8 mouse cellular contexts compared by ENCODE assay signal in the genomic region with DNA sequence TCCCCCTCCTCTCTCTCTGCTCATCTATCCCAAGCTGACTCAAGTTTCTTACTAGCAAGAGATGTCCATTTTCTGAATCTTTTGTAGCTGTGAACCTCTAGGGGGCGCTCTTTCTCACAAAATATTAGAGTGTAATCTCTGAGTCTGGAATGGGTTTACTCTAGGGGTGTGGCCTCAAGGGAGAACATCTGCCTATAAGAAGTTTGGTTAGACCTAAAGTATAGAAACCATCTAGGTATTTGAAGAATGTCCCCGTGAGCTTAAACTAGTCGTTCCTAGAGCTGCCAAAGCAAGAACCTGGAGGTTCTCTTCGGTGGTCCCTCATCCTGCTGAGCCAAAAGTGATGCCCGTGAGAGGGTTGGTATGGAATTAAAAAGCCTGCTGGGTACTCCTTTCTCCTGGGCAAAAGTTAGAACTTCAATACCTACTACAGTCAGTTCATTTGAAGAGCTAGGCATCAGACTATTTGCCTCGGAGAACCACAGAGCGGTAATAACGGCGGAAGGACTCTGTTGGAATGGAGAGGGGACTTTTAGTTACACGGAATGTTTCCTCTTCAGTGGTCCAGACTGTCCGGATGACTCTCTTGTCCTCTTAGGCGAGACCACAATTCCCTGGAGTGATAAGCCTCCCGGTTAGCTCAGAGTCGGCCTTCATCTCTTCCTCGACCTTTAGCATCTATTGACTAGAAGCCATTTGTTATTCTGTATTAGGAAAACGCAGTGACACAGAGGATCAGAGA. TPM values are rescaled to one million over a fixed set of nuclear protein-coding genes. Genes with fewer than 3 reads are reported as not detected.
DNase-seq lines count a peak whose midpoint lies in the region.

No protein-coding gene starts in this region.

- H3K4me3 ChIP-seq in midbrain, embryonic 10.5 days = peak overlapping the region; percentile 60

- intact Hi-C loops in left cerebral cortex, postnatal 25 days (cut with DNase I) = loop anchor here (1.0 kb wide), 1 partner anchor 86 kb away; no protein-coding TSS in a partner anchor

- peaks cover 38% of the 10 kb centered on the region for H3K27me3 ChIP-seq in midbrain, embryonic 10.5 days (ENCODE audit: low read depth, poor library complexity, severe bottlenecking)
- no peaks in the 10 kb centered on the region for H3K27me3 ChIP-seq in splenic B cell, adult 2 months (ENCODE audit: control insufficient read depth, insufficient read depth, low read length, poor library complexity, severe bottlenecking)

- peak overlapping the region; percentile 57; the same call in 1 of the 2 replicates for H3K27ac ChIP-seq in midbrain, embryonic 10.5 days (replicated peaks)

- no peaks in the 10 kb centered on the region for H3K36me3 ChIP-seq in midbrain, embryonic 10.5 days
- no peaks in the 10 kb centered on the region for H3K36me3 ChIP-seq in splenic B cell, adult 2 months (ENCODE audit: control insufficient read depth, insufficient read depth, low read length, poor library complexity, severe bottlenecking)

- H3K9me3 ChIP-seq in midbrain, embryonic 10.5 days (replicated peaks) = no peaks in the 10 kb centered on the region

- peak; percentile 12 to 53 for DNase-seq in urinary bladder, adult 18-20 months (ENCODE audit: low spot score in 2 of 2)
- no peak for DNase-seq in urinary bladder, adult 2 months (ENCODE audit: low spot score)
- peak; percentile 32 for DNase-seq in cerebellum, adult 8-10 months
- DNase-seq in gastrocnemius, adult 18-20 months (ENCODE audit: low spot score) = peak; percentile 92
- peak; percentile 81 for DNase-seq in induced T-regulatory cell, adult 2 months (ENCODE audit: low read depth)
- DNase-seq in left cerebral cortex, postnatal 25 days (ENCODE audit: low spot score in 2 of 2) = peak; percentile 69 to 79
- peak; percentile 49 for DNase-seq in midbrain, embryonic 10.5 days (ENCODE audit: low spot score)
- DNase-seq in splenic B cell, adult 2 months (ENCODE audit: low read depth, low spot score) = peak; percentile 81

- peaks cover 18% of the 10 kb centered on the region for H3K4me1 ChIP-seq in midbrain, embryonic 10.5 days

- WGBS in midbrain, embryonic 10.5 days = 9% methylated on average over 16 of the region's 16 CpGs

RNA-seq across cellular contexts. Expression of a gene that starts 0.6 kb away (rescaled TPM):
- 28.5 and 33.2 TPM in 2 replicates for polyA plus RNA-seq in urinary bladder, adult 2 months (2012; rRNA removed)
- total RNA-seq in gastrocnemius, adult 18-20 months (2021) = 10 to 100 TPM; 20.8 to 26.4 TPM
- total RNA-seq in left cerebral cortex, postnatal 25 days (2021) = 1 to 10 TPM; 3.0 to 3.5 TPM
- polyA plus RNA-seq in midbrain, embryonic 10.5 days (2016; fragmentation: Nextera tagmentation; extraction: Ambion mirVana) = 10.0 and 10.4 TPM in 2 replicates

RNA-seq across cellular contexts. Expression of a gene that starts 35.8 kb away (rescaled TPM):
- 15.5 and 16.1 TPM in 2 replicates for polyA plus RNA-seq in urinary bladder, adult 2 months (2012; rRNA removed)
- 10 to 100 TPM in 1 of 2 experiments, 1 to 10 TPM in 1; 7.5 to 10.0 TPM for total RNA-seq in gastrocnemius, adult 18-20 months (2021)
- total RNA-seq in left cerebral cortex, postnatal 25 days (2021) = 10 to 100 TPM; 25.8 to 27.2 TPM
- 55.8 and 56.5 TPM in 2 replicates for polyA plus RNA-seq in midbrain, embryonic 10.5 days (2016; fragmentation: Nextera tagmentation; extraction: Ambion mirVana)

Comparison
In these comparisons a context has a peak if more than half of its experiments do, and no peak if none do; other contexts are left out.
1. RNA of a gene that starts 0.6 kb away (total RNA-seq): 20.8 to 26.4 TPM in gastrocnemius, adult 18-20 months; 3.0 to 3.5 TPM in left cerebral cortex, postnatal 25 days; every median in the first group is over 4 times any median in the second.